Mouse (Mus musculus): Measurements from ENCODE around the gene Cd19. TPM values are rescaled to one million over a fixed set of nuclear protein-coding genes. Genes with fewer than 3 reads are reported as not detected.

Cd19 gene
- polyA plus RNA-seq, 1 experiment from 2014 or later: not detected

GRCm38 (mm10) chr7:126456382-126457266 is 41.9 kb upstream of the Cd19 start:
- WGBS (ENCODE audit: insufficient replicate concordance): 70% methylated on average over 17 of the region's 17 CpGs
- H3K27me3 ChIP-seq (ENCODE audit: control insufficient read depth, insufficient read depth, low read length): no peaks in the 10 kb centered on the region; the same call in 1 of the 2 replicates

GRCm38 (mm10) chr7:126455242-126455641 is 40.6 kb upstream of the Cd19 start:
- ATAC-seq (replicated peaks; ENCODE audit: insufficient number of reproducible peaks, low FRiP score, low TSS enrichment): no peak

More at GRCm38 (mm10) chr7:126456382-126457266, 41.9 kb upstream of the Cd19 start:
- H3K9me3 ChIP-seq (replicated peaks; ENCODE audit: control insufficient read depth, low read length): no peaks in the 10 kb centered on the region
- peaks cover 7% of the 10 kb centered on the region; the same call in 1 of the 2 replicates for H3K4me1 ChIP-seq (ENCODE audit: control insufficient read depth, insufficient read depth, low read length)
- H3K4me3 ChIP-seq (ENCODE audit: low read depth, low read length): no peak overlapping the region
- no peak for ATAC-seq (replicated peaks; ENCODE audit: insufficient number of reproducible peaks, low FRiP score, low TSS enrichment)
- H3K27ac ChIP-seq (ENCODE audit: low read depth, low read length): no peak overlapping the region
- H3K36me3 ChIP-seq (ENCODE audit: control insufficient read depth, insufficient read depth, low read length): no peaks in the 10 kb centered on the region
- H3K9ac ChIP-seq (ENCODE audit: low read depth, low read length): no peak overlapping the region
- H3K4me2 ChIP-seq: no peak overlapping the region

GRCm38 (mm10) chr7:126453861-126454260 is 39.2 kb upstream of the Cd19 start:
- no peak overlapping the region for H3K4me3 ChIP-seq (ENCODE audit: low read depth, low read length)
- H3K27me3 ChIP-seq (ENCODE audit: control insufficient read depth, insufficient read depth, low read length): no peaks in the 10 kb centered on the region
- H3K9ac ChIP-seq (ENCODE audit: low read depth, low read length): no peak overlapping the region
- H3K9me3 ChIP-seq (replicated peaks; ENCODE audit: control insufficient read depth, low read length): no peaks in the 10 kb centered on the region
- H3K4me1 ChIP-seq (ENCODE audit: control insufficient read depth, insufficient read depth, low read length): peaks cover 4% of the 10 kb centered on the region; the same call in 1 of the 2 replicates
- H3K27ac ChIP-seq (ENCODE audit: low read depth, low read length): no peak overlapping the region
- 73% methylated on average over 7 of the region's 7 CpGs for WGBS (ENCODE audit: insufficient replicate concordance)
- H3K36me3 ChIP-seq (ENCODE audit: control insufficient read depth, insufficient read depth, low read length): no peaks in the 10 kb centered on the region
- H3K4me2 ChIP-seq: no peak overlapping the region
- no peak for ATAC-seq (replicated peaks; ENCODE audit: insufficient number of reproducible peaks, low FRiP score, low TSS enrichment)

More at GRCm38 (mm10) chr7:126455242-126455641, 40.6 kb upstream of the Cd19 start:
- no peaks in the 10 kb centered on the region for H3K9me3 ChIP-seq (replicated peaks; ENCODE audit: control insufficient read depth, low read length)
- WGBS (ENCODE audit: insufficient replicate concordance): 74% methylated on average over 2 of the region's 2 CpGs
- peaks cover 7% of the 10 kb centered on the region; the same call in 1 of the 2 replicates for H3K4me1 ChIP-seq (ENCODE audit: control insufficient read depth, insufficient read depth, low read length)
- H3K36me3 ChIP-seq (ENCODE audit: control insufficient read depth, insufficient read depth, low read length): no peaks in the 10 kb centered on the region
- H3K4me3 ChIP-seq (ENCODE audit: low read depth, low read length): no peak overlapping the region
- no peaks in the 10 kb centered on the region for H3K27me3 ChIP-seq (ENCODE audit: control insufficient read depth, insufficient read depth, low read length)
- no peak overlapping the region for H3K9ac ChIP-seq (ENCODE audit: low read depth, low read length)
- no peak overlapping the region for H3K4me2 ChIP-seq
- H3K27ac ChIP-seq (ENCODE audit: low read depth, low read length): no peak overlapping the region

- Histone ChIP-seq H3K4me3 (ENCODE audit: low read depth, low read length) (no peak overlapping the region), H3K9ac (ENCODE audit: low read depth, low read length) (no peak overlapping the region), H3K27ac (ENCODE audit: low read depth, low read length) (no peak overlapping the region), H3K9me3 (replicated peaks; ENCODE audit: control insufficient read depth, low read length) (no peaks in the 10 kb centered on the region), H3K4me1 (ENCODE audit: control insufficient read depth, insufficient read depth, low read length) (no peaks in the 10 kb centered on the region), H3K36me3 (ENCODE audit: control insufficient read depth, insufficient read depth, low read length) (peaks cover 4% of the 10 kb centered on the region), H3K27me3 (ENCODE audit: control insufficient read depth, insufficient read depth, low read length) (no peaks in the 10 kb centered on the region), H3K4me2 (no peak overlapping the region)
- ATAC-seq (replicated peaks; ENCODE audit: insufficient number of reproducible peaks, low FRiP score, low TSS enrichment): no peak
- 81% methylated on average over 3 of the region's 3 CpGs for WGBS (ENCODE audit: insufficient replicate concordance)
Observed at GRCm38 (mm10) chr7:126452244-126452643, 37.6 kb upstream of the Cd19 start.

- Histone ChIP-seq H3K9ac (ENCODE audit: low read depth, low read length) (no peak overlapping the region), H3K27me3 (ENCODE audit: control insufficient read depth, insufficient read depth, low read length) (no peaks in the 10 kb centered on the region), H3K9me3 (replicated peaks; ENCODE audit: control insufficient read depth, low read length) (no peaks in the 10 kb centered on the region), H3K27ac (ENCODE audit: low read depth, low read length) (no peak overlapping the region), H3K4me3 (ENCODE audit: low read depth, low read length) (no peak overlapping the region), H3K4me1 (ENCODE audit: control insufficient read depth, insufficient read depth, low read length) (no peaks in the 10 kb centered on the region), H3K4me2 (no peak overlapping the region), H3K36me3 (ENCODE audit: control insufficient read depth, insufficient read depth, low read length) (peaks cover 11% of the 10 kb centered on the region)
- 89% methylated on average over 6 of the region's 6 CpGs for WGBS (ENCODE audit: insufficient replicate concordance)
- no peak for ATAC-seq (replicated peaks; ENCODE audit: insufficient number of reproducible peaks, low FRiP score, low TSS enrichment)
Observed at GRCm38 (mm10) chr7:126450641-126451040, 36.0 kb upstream of the Cd19 start.

GRCm38 (mm10) chr7:126449991-126450390 is 35.3 kb upstream of the Cd19 start:
- H3K27ac ChIP-seq (ENCODE audit: low read depth, low read length): no peak overlapping the region
- 79% methylated on average over 18 of the region's 18 CpGs for WGBS (ENCODE audit: insufficient replicate concordance)
- no peaks in the 10 kb centered on the region for H3K4me1 ChIP-seq (ENCODE audit: control insufficient read depth, insufficient read depth, low read length)
- no peak overlapping the region for H3K4me2 ChIP-seq
- H3K9me3 ChIP-seq (replicated peaks; ENCODE audit: control insufficient read depth, low read length): no peaks in the 10 kb centered on the region
- H3K36me3 ChIP-seq (ENCODE audit: control insufficient read depth, insufficient read depth, low read length): peaks cover 18% of the 10 kb centered on the region
- no peak overlapping the region for H3K4me3 ChIP-seq (ENCODE audit: low read depth, low read length)
- H3K9ac ChIP-seq (ENCODE audit: low read depth, low read length): no peak overlapping the region
- no peaks in the 10 kb centered on the region for H3K27me3 ChIP-seq (ENCODE audit: control insufficient read depth, insufficient read depth, low read length)
- no peak for ATAC-seq (replicated peaks; ENCODE audit: insufficient number of reproducible peaks, low FRiP score, low TSS enrichment)

GRCm38 (mm10) chr7:126448481-126448880 is 33.8 kb upstream of the Cd19 start:
- H3K27me3 ChIP-seq (ENCODE audit: control insufficient read depth, insufficient read depth, low read length): no peaks in the 10 kb centered on the region
- no peaks in the 10 kb centered on the region for H3K4me1 ChIP-seq (ENCODE audit: control insufficient read depth, insufficient read depth, low read length)
- no peak overlapping the region for H3K4me2 ChIP-seq
- no peak overlapping the region for H3K27ac ChIP-seq (ENCODE audit: low read depth, low read length)
- 88% methylated on average over 19 of the region's 19 CpGs for WGBS (ENCODE audit: insufficient replicate concordance)
- H3K36me3 ChIP-seq (ENCODE audit: control insufficient read depth, insufficient read depth, low read length): peaks cover 24% of the 10 kb centered on the region
- no peak overlapping the region for H3K9ac ChIP-seq (ENCODE audit: low read depth, low read length)
- H3K4me3 ChIP-seq (ENCODE audit: low read depth, low read length): no peak overlapping the region
- no peak for ATAC-seq (replicated peaks; ENCODE audit: insufficient number of reproducible peaks, low FRiP score, low TSS enrichment)
- H3K9me3 ChIP-seq (replicated peaks; ENCODE audit: control insufficient read depth, low read length): no peaks in the 10 kb centered on the region

- ATAC-seq (replicated peaks; ENCODE audit: insufficient number of reproducible peaks, low FRiP score, low TSS enrichment): no peak
- no peak overlapping the region for H3K4me2 ChIP-seq
- no peak overlapping the region for H3K27ac ChIP-seq (ENCODE audit: low read depth, low read length)
- 82% methylated on average over 21 of the region's 21 CpGs for WGBS (ENCODE audit: insufficient replicate concordance)
- no peak overlapping the region for H3K4me3 ChIP-seq (ENCODE audit: low read depth, low read length)
- H3K9ac ChIP-seq (ENCODE audit: low read depth, low read length): no peak overlapping the region
- H3K4me1 ChIP-seq (ENCODE audit: control insufficient read depth, insufficient read depth, low read length): no peaks in the 10 kb centered on the region
- H3K36me3 ChIP-seq (ENCODE audit: control insufficient read depth, insufficient read depth, low read length): peaks cover 24% of the 10 kb centered on the region
- H3K9me3 ChIP-seq (replicated peaks; ENCODE audit: control insufficient read depth, low read length): no peaks in the 10 kb centered on the region
- H3K27me3 ChIP-seq (ENCODE audit: control insufficient read depth, insufficient read depth, low read length): no peaks in the 10 kb centered on the region
Observed at GRCm38 (mm10) chr7:126446217-126446616, 31.5 kb upstream of the Cd19 start.
